Mouse (Mus musculus) gastrocnemius, adult 18-20 months (tissue): Measurements from ENCODE around the gene Enpp7. TPM values are rescaled to one million over a fixed set of nuclear protein-coding genes. Genes with fewer than 3 reads are reported as not detected.
A peak's percentile ranks its signal among the peaks of the same experiment; 100 is the strongest.

Source experiments
- DNase-seq: peaks from one replicate; pipeline ENCODE4 v3.0.0; 2021; ENCODE audit warnings: low spot score
- long read RNA-seq, 2 experiments: library from polyadenylated mRNA; stranded (forward); transcript quantifications; one replicate each; pipeline ENCODE4 v2.0.0; 2021
- total RNA-seq, 2 experiments: library from RNA; stranded (reverse); gene quantifications; 2 replicates each; pipeline ENCODE4 v1.2.3; 2021

Enpp7 gene
- total RNA-seq, result not detected
- long read RNA-seq, experiment 1, result 0 reads
- long read RNA-seq, experiment 2, result 0 reads

DNA sequence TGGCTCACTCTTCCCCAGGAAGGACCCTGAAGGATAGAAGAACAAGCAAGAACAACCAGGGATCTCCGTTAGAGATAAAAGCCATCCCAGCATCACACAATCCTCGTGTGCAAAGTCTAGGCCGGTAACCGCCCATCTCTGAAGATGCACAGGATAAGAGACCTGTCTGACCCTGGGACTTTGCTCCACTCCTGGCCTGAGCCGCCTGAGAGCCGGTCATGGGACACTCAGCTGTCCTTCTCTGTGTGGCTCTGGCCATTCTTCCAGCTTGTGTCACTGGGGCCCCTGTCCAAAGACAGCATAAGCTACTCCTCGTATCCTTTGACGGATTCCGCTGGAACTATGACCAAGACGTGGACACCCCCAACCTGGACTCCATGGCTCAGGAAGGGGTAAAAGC is at the start of gene Enpp7:
Enpp7 (plus strand) TSS at position 190 of the 400 bp plus-strand sequence.
- no peak for DNase-seq

DNA sequence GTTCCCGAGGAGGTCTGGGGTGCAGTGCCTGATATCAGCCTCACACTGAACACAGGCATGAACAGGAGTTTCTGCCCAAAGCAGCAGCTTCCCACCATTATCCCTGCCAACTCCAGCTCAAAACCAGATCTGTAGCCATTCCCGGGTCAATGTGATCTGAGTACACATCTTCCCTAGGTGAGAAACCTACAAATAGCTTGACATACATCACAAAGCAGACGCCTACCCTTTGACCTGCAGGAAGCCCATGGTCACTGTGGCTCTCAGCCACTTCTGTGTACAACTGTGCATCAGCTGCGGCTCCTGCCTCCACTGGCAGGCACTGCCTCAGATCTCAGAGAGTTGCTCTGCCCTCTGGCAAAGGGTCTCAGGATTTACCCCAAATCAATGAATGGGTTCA is 48.3 kb upstream of the Enpp7 start:
- no peak for DNase-seq

DNA sequence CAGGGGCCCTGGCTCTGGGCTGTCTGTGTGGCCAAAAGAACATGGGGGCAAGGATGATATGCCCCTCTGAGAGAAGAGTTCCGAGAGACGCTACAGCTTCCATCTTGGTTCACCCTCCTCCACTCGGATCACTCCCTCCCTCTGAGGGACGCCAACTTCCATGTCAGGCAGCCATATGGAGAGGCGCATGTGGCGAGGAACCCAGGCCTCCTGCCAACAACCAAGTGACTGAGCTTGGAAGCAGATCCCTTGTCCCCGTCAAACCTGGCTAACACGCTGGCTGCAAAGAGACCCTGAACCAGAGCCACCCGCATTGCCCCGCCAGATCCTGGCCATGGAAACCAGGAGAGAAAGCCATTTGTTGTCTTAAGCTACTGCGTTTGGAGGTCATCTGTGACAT is 47.4 kb upstream of the Enpp7 start:
- DNase-seq, result no peak

DNA sequence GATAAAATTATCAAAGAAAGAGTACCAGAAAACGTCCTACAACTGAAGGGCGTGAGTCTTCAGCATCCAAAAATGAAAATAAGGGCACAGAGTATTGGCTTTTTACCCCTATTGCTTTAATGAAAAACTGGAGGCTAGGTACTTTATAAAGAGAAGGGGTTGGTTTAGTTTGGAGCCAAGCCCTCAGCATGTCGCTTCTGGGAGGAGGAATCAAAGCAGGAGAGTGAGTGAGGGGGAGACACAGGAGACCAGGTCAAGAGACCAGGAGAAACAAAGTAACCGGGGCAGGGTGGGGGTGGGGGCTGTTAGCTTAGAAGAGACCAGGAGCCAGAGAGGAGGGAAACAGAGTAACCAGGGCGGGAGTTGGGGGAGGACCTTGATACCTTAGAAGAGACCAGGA is 46.7 kb upstream of the Enpp7 start:
- no peak for DNase-seq

DNA sequence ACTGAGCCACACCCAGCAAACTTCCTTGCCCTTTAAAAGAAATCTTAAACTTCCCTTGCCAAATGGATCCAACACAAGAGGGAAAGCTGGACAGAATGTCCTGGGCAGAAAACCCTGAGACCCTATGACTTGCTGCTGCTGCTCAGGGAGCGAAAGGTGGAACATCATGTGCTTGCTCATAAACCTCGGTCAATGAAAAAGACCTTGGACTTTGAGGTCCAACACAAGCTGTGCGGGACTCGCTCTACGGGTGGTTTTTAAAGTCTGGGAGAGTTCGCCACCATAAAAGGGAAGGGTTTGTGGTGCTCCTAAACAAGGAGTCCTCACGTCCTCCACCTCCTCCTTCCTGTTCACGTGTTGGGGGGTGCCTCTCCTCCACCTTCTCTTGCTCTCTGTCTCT is 42.1 kb upstream of the Enpp7 start:
- DNase-seq, result no peak

DNA sequence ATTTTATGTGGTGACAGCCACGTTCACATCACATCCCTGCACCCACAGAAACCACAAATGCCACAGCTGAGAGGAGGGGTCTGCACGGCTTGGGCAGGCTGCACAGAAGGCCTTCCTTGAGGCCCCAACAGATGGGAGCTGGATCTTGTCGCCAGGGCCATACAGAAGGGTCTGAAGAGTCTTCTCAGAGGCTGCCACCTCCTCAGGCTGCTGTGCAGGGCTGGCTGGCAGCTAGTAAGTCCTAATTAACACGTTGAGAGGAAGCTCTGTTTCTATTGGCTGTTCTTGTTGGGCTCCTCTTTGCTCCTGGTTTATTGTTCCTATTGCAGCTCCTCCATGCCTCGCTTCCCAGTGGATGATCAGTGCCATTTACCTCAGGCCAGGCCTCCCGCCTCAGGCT is 33.0 kb upstream of the Enpp7 start:
- no peak for DNase-seq

DNA sequence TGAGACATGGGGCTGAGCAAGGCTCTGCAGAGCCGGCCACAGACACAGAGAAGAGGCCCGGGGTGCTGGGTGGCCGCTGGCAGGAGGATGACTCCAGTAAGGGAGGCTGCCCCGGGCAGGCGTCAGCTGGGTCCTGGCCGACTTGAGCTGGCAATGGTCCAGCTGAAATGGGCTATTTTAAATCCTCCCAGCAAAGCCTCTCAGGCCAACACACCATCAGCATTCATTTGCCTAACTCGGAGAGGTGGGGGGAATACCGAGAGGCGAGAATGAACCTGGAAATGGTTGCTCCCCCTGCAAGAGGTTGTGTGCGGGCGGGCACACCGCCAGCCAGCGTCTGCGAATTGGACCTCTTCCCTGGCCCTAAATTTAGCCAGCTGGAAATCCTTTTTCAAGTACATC is 30.9 kb upstream of the Enpp7 start:
- peak; percentile 52 for DNase-seq

DNA sequence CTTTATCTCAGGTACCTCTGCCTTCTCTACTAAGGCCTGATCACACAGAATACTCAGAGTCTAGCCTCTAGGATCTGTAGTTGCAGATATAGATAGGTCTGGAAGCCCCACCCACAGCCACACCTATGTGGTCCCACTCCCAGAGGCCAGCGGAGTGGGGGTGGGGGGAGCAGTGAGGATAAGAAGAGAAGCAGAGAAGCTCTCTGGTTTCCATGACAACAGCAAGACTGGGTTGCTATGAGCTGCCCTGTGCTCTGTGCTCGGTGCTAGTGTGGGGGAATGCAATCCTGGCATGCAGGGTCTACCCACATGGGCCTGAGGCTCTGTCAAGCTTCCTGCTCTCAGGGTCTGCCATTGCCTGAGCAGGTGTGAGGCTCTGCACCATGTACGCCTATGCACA is 27.3 kb upstream of the Enpp7 start:
- DNase-seq, result no peak

DNA sequence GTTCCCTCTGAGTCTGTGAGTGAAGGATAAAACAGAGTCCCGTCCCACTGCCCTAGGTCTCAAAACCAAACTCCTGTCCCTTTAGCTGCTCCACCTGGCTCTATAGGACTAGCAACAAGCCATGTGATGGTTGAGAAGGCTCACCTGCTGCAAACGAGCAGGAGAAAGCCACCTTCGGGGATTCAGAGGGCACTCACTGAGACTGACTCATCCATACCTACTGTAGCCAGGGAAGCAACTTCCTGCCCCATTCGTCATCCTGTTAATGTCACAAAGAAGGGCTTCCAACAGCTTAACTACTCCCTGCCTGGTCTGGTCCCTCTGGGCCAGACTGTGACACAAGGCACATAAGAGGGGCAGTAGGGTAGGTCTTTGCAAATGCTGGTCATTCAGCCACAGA is 25.5 kb upstream of the Enpp7 start:
- no peak for DNase-seq

DNA sequence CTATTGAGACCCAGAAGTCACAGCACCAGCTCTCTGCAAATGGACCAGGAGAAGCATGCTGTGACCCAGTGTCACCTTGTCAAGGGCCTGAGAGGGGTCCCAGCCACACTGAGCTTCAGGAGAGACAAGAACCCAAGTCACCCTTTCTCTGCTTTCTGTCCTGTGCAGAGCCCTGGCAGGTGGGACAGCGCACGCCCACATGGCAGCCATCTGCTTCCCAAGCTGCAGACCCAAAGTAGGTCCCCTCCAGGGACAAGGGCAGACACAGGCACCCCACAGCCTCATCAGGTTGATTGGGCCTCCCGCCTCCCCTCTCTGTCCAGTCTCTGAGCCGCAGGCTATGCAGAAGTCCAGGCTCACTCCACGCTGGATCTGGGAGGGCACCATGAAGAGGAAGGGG is 24.1 kb upstream of the Enpp7 start:
- DNase-seq, result no peak

DNA sequence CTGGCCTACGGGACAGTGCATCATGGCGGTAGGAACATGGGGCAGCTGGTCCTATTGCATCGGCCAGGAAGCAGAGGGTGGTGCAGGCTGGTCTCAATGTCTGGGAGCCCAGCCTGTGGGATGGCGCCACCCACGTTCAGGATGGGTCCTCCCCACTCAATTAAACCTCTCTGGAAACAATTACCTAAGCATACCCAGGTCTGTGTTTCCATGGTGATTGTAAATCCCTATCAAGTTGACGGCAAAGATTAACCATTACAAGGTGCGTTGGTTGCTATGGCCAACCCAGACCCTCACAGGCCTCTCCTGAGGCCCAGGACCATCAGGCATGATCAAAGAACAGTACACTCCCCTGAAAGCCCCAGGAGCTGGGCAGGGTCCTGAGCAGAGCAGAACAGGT is 22.9 kb upstream of the Enpp7 start:
- no peak for DNase-seq

DNA sequence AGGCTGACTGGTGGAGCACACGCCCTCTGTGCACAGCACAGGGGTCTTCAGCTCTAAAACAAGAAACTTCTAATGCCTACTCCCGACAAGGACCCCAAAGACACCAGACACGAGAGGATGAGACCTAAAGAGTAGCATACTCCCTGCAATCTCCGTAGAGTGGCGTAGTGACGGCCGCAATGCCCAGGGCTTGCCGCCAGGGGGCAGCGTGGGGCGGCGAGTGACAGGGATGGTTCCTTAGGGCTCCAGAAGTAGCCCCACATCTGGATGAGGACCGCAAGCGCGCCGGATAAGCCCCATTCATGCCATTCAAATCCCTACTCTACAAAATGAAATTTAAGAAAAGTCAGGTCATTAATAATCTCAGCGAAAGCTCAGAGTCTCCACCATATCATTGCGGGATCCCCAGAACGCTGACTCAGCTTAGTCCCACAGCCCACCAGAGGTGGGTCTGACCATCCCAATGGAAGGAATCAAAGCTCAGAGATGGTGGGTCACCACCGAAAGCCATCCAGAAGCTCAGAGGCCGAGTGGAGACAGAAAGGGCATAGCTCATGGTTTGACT is 16.4 kb upstream of the Enpp7 start:
- no peak for DNase-seq

DNA sequence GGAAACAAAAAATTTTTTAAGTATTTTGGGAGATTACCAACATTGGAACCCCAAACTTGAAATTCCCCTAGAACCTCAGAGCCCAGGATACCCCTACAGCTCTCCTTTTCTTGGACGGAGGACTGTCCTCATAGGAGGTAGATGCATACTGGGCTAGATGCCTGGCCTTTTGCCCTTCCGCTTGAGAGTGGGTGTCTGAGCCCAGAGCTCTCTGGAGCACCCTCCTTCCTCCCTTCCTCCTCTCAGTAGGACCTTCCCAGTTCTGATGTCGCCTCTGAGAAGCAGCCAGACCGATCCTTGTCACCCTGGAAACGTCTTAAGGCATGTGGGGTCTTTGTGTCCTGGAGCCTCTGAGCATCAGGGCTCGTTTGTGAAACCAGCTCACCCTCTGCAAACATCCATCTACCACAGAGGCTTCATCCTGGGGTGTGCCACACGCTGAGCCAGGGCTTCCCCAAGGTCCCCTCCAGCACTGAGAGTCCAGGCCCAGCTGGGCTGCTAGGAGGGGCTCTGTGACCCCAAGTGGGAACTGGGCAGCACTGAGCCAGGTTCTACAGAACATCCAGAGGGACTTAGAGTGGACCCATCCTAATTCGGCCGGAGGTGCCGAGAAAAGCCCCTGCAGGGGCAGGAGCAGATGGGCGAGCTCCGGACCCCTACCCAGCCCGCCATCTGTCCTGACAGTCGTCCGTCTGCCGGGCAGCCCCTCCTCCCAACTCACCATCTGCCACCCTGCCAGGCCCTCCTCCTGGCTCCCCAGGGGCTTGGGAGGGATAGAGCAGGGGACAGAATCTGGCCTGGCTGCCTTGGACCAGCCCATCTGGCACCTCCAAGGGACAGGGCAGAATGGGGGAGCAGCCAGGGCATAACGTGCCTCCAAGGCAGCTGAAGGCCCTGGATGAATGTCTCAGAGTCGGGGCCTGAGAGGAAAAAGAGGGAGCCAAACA is 15.3 kb upstream of the Enpp7 start:
- no peak for DNase-seq

DNA sequence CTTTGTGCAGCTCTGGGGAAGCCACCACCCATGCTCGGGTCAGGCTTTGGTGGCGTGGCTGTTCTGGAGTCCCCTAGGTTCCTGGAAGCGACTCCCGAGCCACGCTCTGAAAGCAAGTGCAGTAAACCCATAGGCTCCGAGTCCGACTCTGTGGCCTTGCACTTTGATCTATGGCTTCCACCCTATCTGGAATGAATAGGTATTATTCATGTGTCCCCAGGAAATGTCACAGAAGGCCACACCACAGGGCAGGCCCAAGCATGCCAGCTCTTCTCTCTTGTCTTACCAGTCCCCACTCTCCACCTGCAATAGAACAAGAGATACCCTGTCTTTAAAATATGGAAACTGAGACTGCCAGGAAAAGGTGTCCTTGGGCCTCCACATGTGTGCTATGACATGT is 13.6 kb upstream of the Enpp7 start:
- DNase-seq, result no peak

DNA sequence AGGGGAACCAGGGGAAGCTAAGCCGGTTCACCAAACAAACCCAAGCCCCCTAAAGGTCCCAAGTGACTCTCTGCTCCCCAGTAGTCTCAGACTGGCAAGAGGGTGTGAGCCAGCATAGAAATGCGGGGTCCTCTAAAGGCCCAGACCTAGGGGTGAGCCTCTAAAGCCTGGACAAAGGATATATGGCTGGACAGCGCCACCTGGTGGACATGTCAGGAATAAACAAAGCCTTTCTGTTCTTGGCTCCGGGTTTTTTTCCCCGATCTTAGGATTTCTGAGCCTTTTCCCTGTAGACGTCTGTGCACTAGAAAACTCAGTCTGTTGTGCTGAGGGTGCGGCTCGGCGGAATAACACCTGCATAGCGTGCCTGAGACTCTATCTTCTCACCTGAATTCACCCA is 12.6 kb upstream of the Enpp7 start:
- peak; percentile 42 for DNase-seq

DNA sequence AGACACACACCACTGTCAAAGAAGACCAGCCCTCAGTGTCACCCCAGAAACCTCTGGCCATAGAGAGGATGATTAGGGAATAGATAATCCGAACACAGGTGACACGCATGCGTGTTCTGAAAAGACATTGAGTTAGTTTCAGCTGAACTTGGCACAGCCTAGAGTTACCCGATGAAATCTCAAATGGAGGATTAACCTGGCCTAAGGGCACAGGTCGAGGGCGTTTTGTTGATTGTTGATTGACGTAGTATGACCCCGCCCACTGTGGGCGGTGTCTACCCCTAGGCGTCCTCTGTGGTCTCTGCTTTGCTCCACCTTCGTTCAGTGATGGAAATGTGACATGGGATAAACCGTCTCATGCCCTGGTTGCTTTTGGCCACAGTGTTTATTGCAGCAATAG is 12.1 kb upstream of the Enpp7 start:
- no peak for DNase-seq

DNA sequence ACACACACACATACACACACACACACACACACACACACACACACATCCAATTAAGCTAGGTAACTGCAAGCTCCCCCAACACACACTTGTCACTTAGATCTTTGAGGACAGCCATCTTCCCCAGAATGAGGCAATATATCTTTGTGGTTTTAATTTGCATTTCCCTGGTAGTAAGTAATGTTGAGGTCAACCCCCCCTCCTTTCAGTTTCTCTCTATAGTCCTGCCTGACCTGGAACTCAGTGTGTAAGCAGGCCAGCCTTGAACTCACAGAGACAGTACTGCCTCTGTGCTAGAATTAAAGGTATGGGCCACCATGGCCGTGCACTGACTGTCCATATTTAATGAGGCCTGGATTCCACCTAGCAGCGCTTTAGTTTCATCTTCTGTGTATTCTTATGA is 7.6 kb upstream of the Enpp7 start:
- DNase-seq, result no peak

DNA sequence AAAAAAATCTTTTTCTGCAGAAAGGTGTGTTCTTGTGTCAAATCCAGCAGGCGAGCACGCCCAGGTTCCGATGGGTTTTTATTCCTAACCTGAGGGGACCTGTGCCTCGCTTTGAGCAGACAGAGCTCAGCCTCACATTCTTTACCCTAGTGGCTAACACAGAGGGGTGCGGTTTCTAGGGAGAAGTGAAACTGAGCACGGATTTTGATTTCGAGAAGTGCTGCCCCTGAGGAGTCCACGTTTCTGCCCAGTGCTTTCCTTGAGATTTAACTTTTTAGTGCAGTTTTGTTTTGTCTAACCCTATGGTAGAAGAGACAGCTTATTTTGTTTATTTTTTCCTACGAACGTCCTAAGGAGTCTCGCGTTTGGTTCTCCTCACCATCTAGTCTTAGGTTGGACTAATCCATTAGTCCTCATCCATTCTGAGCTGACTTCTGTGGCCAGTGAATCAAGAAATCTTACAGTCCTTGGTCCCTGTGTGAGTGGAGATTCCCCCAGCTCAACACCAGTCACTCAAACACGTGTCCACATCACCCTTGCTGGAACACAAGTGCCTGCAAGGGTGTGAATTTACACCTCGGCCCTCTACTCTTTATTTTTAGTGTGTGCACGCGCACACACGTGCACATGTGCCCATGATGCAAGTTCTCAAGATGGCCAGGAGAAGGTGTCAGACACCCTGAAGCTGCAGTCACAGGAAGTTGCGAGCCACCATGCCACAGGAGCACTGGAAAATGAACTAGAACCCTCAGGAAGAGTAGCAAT is 6.8 kb upstream of the Enpp7 start:
- no peak for DNase-seq

DNA sequence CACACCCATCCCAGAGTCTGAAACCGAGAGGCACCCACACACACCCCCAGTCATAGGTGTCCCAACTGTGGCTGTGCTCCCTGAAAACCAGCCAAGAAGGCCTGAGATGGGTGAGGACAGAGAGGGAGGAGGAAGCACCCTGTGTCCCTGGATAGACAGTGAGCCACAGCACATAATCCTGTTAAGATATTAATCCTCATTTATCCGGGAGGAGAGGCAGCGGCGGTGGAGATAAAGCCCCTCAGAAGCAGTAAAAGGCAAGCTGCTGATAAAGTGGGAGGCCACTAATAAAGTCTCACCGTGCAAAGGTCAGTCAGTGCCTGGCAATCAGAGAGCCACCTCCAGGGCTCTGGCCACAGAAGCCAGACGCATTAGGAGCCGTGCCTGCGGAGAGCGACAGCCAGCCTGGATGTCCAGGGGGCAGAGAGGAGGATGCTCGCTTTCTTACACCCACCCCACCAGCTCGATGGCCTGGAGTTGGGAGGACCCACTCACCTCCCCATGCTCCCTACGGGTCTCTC is 5.3 kb upstream of the Enpp7 start:
- DNase-seq, result no peak

DNA sequence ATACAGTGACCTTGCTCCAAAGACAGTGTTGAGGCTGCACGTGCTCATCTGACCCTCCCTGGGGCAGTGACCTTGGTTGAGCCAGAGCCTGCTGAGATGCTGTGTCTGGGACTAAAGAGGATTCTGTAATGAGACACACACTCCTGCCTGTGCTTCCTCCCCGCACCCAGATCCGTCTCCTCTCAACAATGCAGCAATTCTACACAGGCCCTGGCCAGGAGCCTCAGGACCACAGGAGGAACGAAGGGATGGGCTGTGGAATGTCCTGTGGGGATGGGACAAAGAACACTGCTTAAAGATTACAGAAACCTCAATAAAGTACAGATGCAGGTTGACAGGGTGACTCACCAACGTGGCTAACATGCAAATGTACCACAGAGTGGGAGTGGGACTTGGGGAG is 2.4 kb upstream of the Enpp7 start:
- no peak for DNase-seq

DNA sequence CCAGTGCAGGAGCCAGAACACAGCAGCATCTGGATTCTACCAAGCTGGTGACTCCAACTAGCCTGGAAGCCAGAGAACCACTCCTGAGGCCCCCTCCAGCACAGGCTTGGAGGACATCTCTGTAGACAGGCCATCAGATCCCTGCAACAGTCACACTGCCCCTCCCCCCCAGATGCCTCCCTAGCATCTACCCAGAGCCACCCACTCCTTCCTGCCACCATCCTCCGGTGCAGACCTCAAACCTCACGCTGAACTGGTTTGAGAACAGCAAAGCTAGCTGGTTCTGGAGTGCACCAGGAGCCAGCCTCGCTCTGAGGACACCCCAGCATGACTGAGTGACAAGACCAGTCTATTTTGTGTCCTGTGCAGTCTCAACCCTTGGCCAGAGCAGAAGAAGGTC is 4.8 kb downstream of the Enpp7 start:
- DNase-seq, result no peak

DNA sequence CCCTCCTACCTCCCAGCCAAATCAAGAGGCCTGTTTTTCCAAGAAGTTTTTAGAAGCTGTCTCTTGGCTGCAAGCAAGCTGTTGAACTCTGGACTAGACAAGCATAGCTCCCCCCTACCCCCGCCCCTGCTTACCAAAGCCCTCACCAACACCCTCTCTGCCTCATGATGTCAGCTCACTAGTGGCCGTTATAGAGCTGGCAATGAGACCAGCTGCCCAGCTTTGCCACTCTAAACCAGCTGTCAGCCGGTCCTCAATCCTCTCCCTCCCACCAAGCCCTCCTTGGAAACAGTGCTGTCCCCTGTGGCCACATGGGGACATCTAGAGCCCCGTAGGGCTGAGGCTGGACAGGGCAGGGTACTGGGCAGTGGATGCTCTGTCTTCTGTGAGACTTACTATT is 7.5 kb downstream of the Enpp7 start:
- DNase-seq, result no peak
